Mouse (Mus musculus): ENCODE results near the gene Epb41l5. TPM values are rescaled to one million over a fixed set of nuclear protein-coding genes. Genes with fewer than 3 reads are reported as not detected.

The Epb41l5 gene
- polyA plus RNA-seq, 1 experiment, result 0.30 TPM

DNA sequence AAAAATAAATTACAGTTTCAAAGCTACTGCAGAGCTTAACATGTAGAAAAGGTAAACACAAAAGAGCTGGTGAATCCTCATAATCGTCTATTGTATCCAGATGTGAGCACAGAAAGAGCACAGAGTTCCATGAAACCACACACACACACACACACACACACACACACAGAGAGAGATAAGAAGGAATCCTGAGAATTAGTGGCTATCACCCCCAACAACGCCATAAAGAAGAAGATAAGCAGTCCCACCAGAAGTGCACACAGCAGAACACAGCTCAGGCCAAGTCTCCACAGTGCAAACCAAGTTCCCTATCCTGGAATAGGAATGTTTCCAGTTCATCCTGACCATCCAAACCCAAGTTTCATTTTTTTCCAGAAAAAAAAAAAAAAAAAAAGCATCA is 103.6 kb downstream of the Epb41l5 start:
- H3K36me3 ChIP-seq (ENCODE audit: control insufficient read depth, insufficient read depth, low read length), result no peaks in the 10 kb centered on the region
- no peaks in the 10 kb centered on the region for H3K4me1 ChIP-seq (ENCODE audit: control insufficient read depth, insufficient read depth, insufficient read length)
- H3K27me3 ChIP-seq (ENCODE audit: control insufficient read depth, insufficient read depth, low read length), result no peaks in the 10 kb centered on the region
- 75% methylated on average over 2 of the region's 2 CpGs for WGBS
- H3K27ac ChIP-seq (ENCODE audit: insufficient read depth, low read length), result no peak overlapping the region
- no peak for DNase-seq (ENCODE audit: low read depth in 1 of 2, low spot score in 2 of 2)
- H3K4me3 ChIP-seq (ENCODE audit: extremely low read depth, insufficient read depth, insufficient read length), result no peak overlapping the region
- TF ChIP-seq POLR2A (IDR thresholded peaks at IDR 0.05; ENCODE audit: low read depth, low read length) (no peak), CTCF (IDR thresholded peaks at IDR 0.05; ENCODE audit: extremely low read depth, insufficient read depth, insufficient read length, insufficient replicate concordance) (no peak)

DNA sequence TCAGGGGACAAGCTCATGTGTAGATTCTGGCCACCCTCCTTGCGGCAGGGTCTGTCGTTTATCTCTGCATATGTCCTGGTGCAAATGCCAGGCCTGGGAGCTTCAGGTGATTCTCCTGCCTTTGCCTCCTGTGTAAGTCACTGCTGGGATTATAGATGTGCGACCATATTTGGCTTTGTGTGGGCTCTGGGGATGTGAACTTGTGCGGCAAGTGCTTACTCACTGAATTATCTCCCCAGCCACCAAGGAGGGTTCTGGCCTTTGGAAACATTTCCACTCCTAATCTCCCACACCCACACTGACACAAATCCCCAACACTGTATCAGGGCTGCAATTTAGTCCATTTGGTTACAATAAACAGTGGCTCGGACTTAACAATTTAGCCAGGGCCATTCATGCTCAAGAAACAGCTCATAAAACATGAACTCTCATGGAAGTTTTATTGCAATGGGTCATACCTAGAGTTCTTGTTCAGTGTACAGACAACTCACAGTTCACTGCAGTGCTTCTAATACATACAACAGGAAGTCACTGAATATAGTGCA is 104.1 kb downstream of the Epb41l5 start:
- no peaks in the 10 kb centered on the region for H3K36me3 ChIP-seq (ENCODE audit: control insufficient read depth, insufficient read depth, low read length)
- WGBS, result 91% methylated on average over 5 of the region's 5 CpGs
- no peaks in the 10 kb centered on the region for H3K27me3 ChIP-seq (ENCODE audit: control insufficient read depth, insufficient read depth, low read length)
- DNase-seq (ENCODE audit: low read depth in 1 of 2, low spot score in 2 of 2), result no peak
- no peak overlapping the region for H3K4me3 ChIP-seq (ENCODE audit: extremely low read depth, insufficient read depth, insufficient read length)
- TF ChIP-seq CTCF (IDR thresholded peaks at IDR 0.05; ENCODE audit: extremely low read depth, insufficient read depth, insufficient read length, insufficient replicate concordance) (no peak), POLR2A (IDR thresholded peaks at IDR 0.05; ENCODE audit: low read depth, low read length) (no peak)
- no peak overlapping the region for H3K27ac ChIP-seq (ENCODE audit: insufficient read depth, low read length)
- no peaks in the 10 kb centered on the region for H3K4me1 ChIP-seq (ENCODE audit: control insufficient read depth, insufficient read depth, insufficient read length)

DNA sequence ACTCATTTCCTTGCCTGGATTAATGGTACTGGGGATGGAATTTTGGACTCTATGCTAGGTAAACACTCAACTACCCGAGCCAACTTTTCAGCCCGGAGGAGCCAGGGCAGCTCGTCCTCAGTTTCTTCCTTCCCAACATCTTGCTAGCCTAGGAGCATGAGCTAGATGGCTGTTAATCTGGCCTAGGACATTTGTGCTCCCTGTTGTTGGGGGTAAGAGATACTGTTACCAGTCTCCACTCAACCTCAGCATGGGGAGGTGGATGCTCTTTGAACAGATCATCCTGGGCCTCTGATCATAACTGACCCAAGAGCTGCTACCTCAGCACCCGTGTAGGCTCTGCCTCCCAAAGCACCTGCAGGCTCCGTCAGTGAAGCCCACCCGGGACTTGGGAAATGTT is 105.5 kb downstream of the Epb41l5 start:
- TF ChIP-seq POLR2A (IDR thresholded peaks at IDR 0.05; ENCODE audit: low read depth, low read length) (no peak), CTCF (IDR thresholded peaks at IDR 0.05; ENCODE audit: extremely low read depth, insufficient read depth, insufficient read length, insufficient replicate concordance) (no peak)
- Histone ChIP-seq H3K27ac (ENCODE audit: insufficient read depth, low read length) (no peak overlapping the region), H3K27me3 (ENCODE audit: control insufficient read depth, insufficient read depth, low read length) (no peaks in the 10 kb centered on the region), H3K4me3 (ENCODE audit: extremely low read depth, insufficient read depth, insufficient read length) (no peak overlapping the region), H3K4me1 (ENCODE audit: control insufficient read depth, insufficient read depth, insufficient read length) (no peaks in the 10 kb centered on the region), H3K36me3 (ENCODE audit: control insufficient read depth, insufficient read depth, low read length) (no peaks in the 10 kb centered on the region)
- 94% methylated on average over 6 of the region's 6 CpGs for WGBS
- no peak for DNase-seq (ENCODE audit: low read depth in 1 of 2, low spot score in 2 of 2)

DNA sequence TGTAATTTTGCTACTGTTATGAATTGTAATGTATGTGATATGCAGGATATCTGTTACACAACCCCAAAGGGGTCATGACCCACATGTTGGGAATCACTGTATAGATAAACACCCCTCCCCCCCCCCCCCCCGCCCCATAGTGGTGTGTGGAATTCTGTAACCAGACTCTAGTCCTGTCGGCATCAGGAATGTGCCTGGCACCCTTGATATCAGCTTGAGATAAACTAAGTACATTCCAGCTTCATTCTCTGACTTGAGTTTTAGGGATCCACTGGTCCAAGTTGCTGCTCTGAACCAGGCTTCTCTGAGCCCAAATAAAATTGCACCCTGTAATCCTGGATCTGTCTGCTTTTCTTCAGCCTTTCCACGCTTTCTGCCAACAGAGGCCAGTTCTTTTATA is 107.2 kb downstream of the Epb41l5 start:
- Histone ChIP-seq H3K4me3 (ENCODE audit: extremely low read depth, insufficient read depth, insufficient read length) (no peak overlapping the region), H3K27ac (ENCODE audit: insufficient read depth, low read length) (no peak overlapping the region), H3K4me1 (ENCODE audit: control insufficient read depth, insufficient read depth, insufficient read length) (no peaks in the 10 kb centered on the region), H3K27me3 (ENCODE audit: control insufficient read depth, insufficient read depth, low read length) (no peaks in the 10 kb centered on the region), H3K36me3 (ENCODE audit: control insufficient read depth, insufficient read depth, low read length) (no peaks in the 10 kb centered on the region)
- no peak for TF ChIP-seq CTCF (IDR thresholded peaks at IDR 0.05; ENCODE audit: extremely low read depth, insufficient read depth, insufficient read length, insufficient replicate concordance)
- no peak for TF ChIP-seq POLR2A (IDR thresholded peaks at IDR 0.05; ENCODE audit: low read depth, low read length)
- DNase-seq (ENCODE audit: low read depth in 1 of 2, low spot score in 2 of 2), result no peak
- WGBS, result 89% methylated on average over 3 of the region's 3 CpGs

DNA sequence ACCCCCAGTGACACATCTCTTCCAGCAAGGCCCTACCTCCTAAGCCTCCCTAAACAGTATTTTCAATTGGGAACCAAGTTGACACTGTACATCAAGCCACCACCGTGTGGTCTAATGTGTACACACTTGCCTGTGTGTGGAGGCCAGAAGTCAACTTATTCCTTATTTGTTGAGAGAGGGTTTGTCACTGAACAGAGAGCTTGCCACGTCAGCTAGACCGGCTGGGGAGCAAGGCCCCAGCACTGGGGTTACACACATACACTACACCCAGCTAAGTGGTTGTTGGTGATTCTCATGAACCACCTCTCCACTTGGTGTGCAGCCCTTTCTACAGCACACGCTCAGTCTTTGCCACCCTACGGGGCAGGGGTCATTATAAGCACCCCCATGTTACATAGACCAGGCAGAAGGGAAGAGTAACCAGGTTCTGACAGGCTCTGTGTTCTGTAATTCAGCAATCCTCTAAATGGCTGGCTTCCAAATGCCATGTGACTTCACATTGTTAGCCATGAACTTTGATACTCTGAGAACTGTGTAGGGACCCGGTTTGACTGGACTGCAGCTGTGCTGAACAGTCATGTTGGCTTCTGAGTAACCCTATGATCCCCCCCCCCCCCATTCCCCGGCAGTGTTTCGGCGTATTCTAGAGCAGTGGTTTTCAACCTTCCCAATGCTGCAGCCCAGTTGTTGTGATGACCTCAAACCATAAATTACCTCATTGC is 107.8 kb downstream of the Epb41l5 start:
- H3K4me1 ChIP-seq (ENCODE audit: control insufficient read depth, insufficient read depth, insufficient read length), result no peaks in the 10 kb centered on the region
- no peak overlapping the region for H3K4me3 ChIP-seq (ENCODE audit: extremely low read depth, insufficient read depth, insufficient read length)
- TF ChIP-seq CTCF (IDR thresholded peaks at IDR 0.05; ENCODE audit: extremely low read depth, insufficient read depth, insufficient read length, insufficient replicate concordance), result no peak
- DNase-seq (ENCODE audit: low read depth in 1 of 2, low spot score in 2 of 2), result no peak
- H3K27me3 ChIP-seq (ENCODE audit: control insufficient read depth, insufficient read depth, low read length), result no peaks in the 10 kb centered on the region
- H3K36me3 ChIP-seq (ENCODE audit: control insufficient read depth, insufficient read depth, low read length), result no peaks in the 10 kb centered on the region
- H3K27ac ChIP-seq (ENCODE audit: insufficient read depth, low read length), result no peak overlapping the region
- 85% methylated on average over 9 of the region's 9 CpGs for WGBS

DNA sequence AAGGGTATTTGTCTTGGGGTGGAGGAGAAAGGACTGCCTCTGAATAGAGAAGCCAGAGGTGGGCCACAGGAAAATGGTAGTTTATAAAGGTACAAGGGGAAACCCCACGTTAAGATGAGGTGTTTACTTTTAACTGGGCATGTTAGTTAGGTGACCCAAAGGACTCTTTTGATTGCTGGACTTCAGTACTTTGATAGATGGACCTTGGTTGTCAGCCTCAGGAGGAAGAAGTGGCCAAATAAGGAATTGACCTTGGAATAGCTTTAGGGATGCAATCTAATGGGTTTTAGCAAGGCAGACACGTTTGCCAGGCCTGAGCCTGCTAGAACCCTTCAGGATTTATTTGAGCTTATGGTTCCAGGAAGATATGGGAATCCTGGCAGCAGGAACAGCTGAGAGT is 109.5 kb downstream of the Epb41l5 start:
- 62% methylated on average over 2 of the region's 2 CpGs for WGBS
- Histone ChIP-seq H3K27ac (ENCODE audit: insufficient read depth, low read length) (no peak overlapping the region), H3K4me3 (ENCODE audit: extremely low read depth, insufficient read depth, insufficient read length) (no peak overlapping the region), H3K27me3 (ENCODE audit: control insufficient read depth, insufficient read depth, low read length) (no peaks in the 10 kb centered on the region), H3K36me3 (ENCODE audit: control insufficient read depth, insufficient read depth, low read length) (no peaks in the 10 kb centered on the region), H3K4me1 (ENCODE audit: control insufficient read depth, insufficient read depth, insufficient read length) (no peaks in the 10 kb centered on the region)
- TF ChIP-seq CTCF (IDR thresholded peaks at IDR 0.05; ENCODE audit: extremely low read depth, insufficient read depth, insufficient read length, insufficient replicate concordance), result no peak
- TF ChIP-seq POLR2A (IDR thresholded peaks at IDR 0.05; ENCODE audit: low read depth, low read length), result no peak
- DNase-seq (ENCODE audit: low read depth in 1 of 2, low spot score in 2 of 2), result no peak

DNA sequence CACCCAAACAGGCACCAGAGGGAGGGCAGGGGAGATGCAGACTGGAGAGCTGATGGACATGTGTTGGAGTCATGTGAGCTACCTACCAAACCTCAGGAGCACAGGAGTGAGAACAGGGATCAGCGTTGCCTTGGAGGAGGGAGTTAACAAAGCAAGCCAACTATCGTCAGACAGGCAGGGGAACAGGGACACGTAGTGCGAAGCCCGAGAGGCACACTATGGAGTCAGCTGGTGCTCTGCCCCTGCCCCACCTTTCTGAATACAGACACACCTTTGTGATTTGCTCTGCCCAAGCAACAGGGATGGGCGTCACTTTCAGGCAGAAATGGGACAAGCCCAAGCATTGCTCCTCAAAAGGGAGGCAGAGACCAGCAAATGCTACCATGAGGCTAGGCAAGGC is 111.1 kb downstream of the Epb41l5 start:
- Histone ChIP-seq H3K36me3 (ENCODE audit: control insufficient read depth, insufficient read depth, low read length) (no peaks in the 10 kb centered on the region), H3K27ac (ENCODE audit: insufficient read depth, low read length) (no peak overlapping the region), H3K27me3 (ENCODE audit: control insufficient read depth, insufficient read depth, low read length) (no peaks in the 10 kb centered on the region), H3K4me1 (ENCODE audit: control insufficient read depth, insufficient read depth, insufficient read length) (no peaks in the 10 kb centered on the region), H3K4me3 (ENCODE audit: extremely low read depth, insufficient read depth, insufficient read length) (no peak overlapping the region)
- WGBS, result 95% methylated on average over 6 of the region's 6 CpGs
- DNase-seq (ENCODE audit: low read depth in 1 of 2, low spot score in 2 of 2), result no peak
- TF ChIP-seq POLR2A (IDR thresholded peaks at IDR 0.05; ENCODE audit: low read depth, low read length) (no peak), CTCF (IDR thresholded peaks at IDR 0.05; ENCODE audit: extremely low read depth, insufficient read depth, insufficient read length, insufficient replicate concordance) (no peak)
